Mouse (Mus musculus): ENCODE results near the gene Lrrc26. TPM values are rescaled to one million over a fixed set of nuclear protein-coding genes. Genes with fewer than 3 reads are reported as not detected.

Gene Lrrc26
- polyA plus RNA-seq, 1 experiment, result 2.7 TPM

GRCm38 (mm10) chr2:25278928-25279882 is 10.5 kb upstream of the Lrrc26 start:
- peak; percentile 87 for DNase-seq
- 62% methylated on average over 13 of the region's 13 CpGs for WGBS
- no peaks in the 10 kb centered on the region for H3K4me1 ChIP-seq (ENCODE audit: control insufficient read depth, insufficient read depth, low read length)
- TF ChIP-seq POLR2A (IDR thresholded peaks at IDR 0.05; ENCODE audit: low read depth, low read length), result no peak
- peak; percentile 84 for TF ChIP-seq CTCF (conservative IDR thresholded peaks at IDR 0.05; ENCODE audit: insufficient read depth, insufficient read length, low read depth, low read length)
- H3K27ac ChIP-seq (ENCODE audit: insufficient read depth, low read depth, low read length), result no peak overlapping the region
- no peak overlapping the region for H3K4me3 ChIP-seq (ENCODE audit: insufficient read depth, low read depth, low read length)
- H3K36me3 ChIP-seq (ENCODE audit: control insufficient read depth, insufficient read depth, low read length), result peaks cover 3% of the 10 kb centered on the region
- no peaks in the 10 kb centered on the region for H3K27me3 ChIP-seq (replicated peaks; ENCODE audit: control insufficient read depth, insufficient read depth, low read length)

- WGBS, result 76% methylated on average over 2 of the region's 2 CpGs
- Histone ChIP-seq H3K4me1 (ENCODE audit: control insufficient read depth, insufficient read depth, low read length) (peaks cover 8% of the 10 kb centered on the region), H3K27ac (ENCODE audit: insufficient read depth, low read depth, low read length) (no peak overlapping the region), H3K36me3 (ENCODE audit: control insufficient read depth, insufficient read depth, low read length) (no peaks in the 10 kb centered on the region; the same call in 1 of the 2 replicates), H3K4me3 (ENCODE audit: insufficient read depth, low read depth, low read length) (no peak overlapping the region), H3K27me3 (replicated peaks; ENCODE audit: control insufficient read depth, insufficient read depth, low read length) (no peaks in the 10 kb centered on the region)
- TF ChIP-seq POLR2A (IDR thresholded peaks at IDR 0.05; ENCODE audit: low read depth, low read length), result no peak
- no peak for TF ChIP-seq CTCF (conservative IDR thresholded peaks at IDR 0.05; ENCODE audit: insufficient read depth, insufficient read length, low read depth, low read length)
- peak; percentile 27 for DNase-seq
Measured at GRCm38 (mm10) chr2:25285551-25285950, 4.2 kb upstream of the Lrrc26 start.

- H3K27me3 ChIP-seq (replicated peaks; ENCODE audit: control insufficient read depth, insufficient read depth, low read length), result no peaks in the 10 kb centered on the region
- TF ChIP-seq POLR2A (IDR thresholded peaks at IDR 0.05; ENCODE audit: low read depth, low read length) (no peak), CTCF (conservative IDR thresholded peaks at IDR 0.05; ENCODE audit: insufficient read depth, insufficient read length, low read depth, low read length) (no peak)
- DNase-seq, result no peak
- H3K36me3 ChIP-seq (ENCODE audit: control insufficient read depth, insufficient read depth, low read length), result no peaks in the 10 kb centered on the region; the same call in 1 of the 2 replicates
- H3K4me1 ChIP-seq (ENCODE audit: control insufficient read depth, insufficient read depth, low read length), result peaks cover 8% of the 10 kb centered on the region
- peak overlapping the region; percentile 69 for H3K27ac ChIP-seq (ENCODE audit: insufficient read depth, low read depth, low read length)
- no peak overlapping the region for H3K4me3 ChIP-seq (ENCODE audit: insufficient read depth, low read depth, low read length)
- WGBS, result 74% methylated on average over 1 of the region's 1 CpGs
Measured at GRCm38 (mm10) chr2:25286314-25286713, 3.4 kb upstream of the Lrrc26 start.

GRCm38 (mm10) chr2:25286837-25287636 is 2.7 kb upstream of the Lrrc26 start:
- H3K36me3 ChIP-seq (ENCODE audit: control insufficient read depth, insufficient read depth, low read length), result no peaks in the 10 kb centered on the region; the same call in 1 of the 2 replicates
- H3K27ac ChIP-seq (ENCODE audit: insufficient read depth, low read depth, low read length), result peak overlapping the region; percentile 69
- H3K4me1 ChIP-seq (ENCODE audit: control insufficient read depth, insufficient read depth, low read length), result peaks cover 8% of the 10 kb centered on the region
- no peak overlapping the region for H3K4me3 ChIP-seq (ENCODE audit: insufficient read depth, low read depth, low read length)
- DNase-seq, result peak; percentile 60
- H3K27me3 ChIP-seq (replicated peaks; ENCODE audit: control insufficient read depth, insufficient read depth, low read length), result no peaks in the 10 kb centered on the region; the same call in 1 of the 2 replicates
- no peak for TF ChIP-seq POLR2A (IDR thresholded peaks at IDR 0.05; ENCODE audit: low read depth, low read length)
- no peak for TF ChIP-seq CTCF (conservative IDR thresholded peaks at IDR 0.05; ENCODE audit: insufficient read depth, insufficient read length, low read depth, low read length)
- 27% methylated on average over 7 of the region's 7 CpGs for WGBS

GRCm38 (mm10) chr2:25287927-25288649 is 1.6 kb upstream of the Lrrc26 start, which contains the start of gene Tmem210:
Gene Tmem210 (plus strand): TSS chr2:25288145.
- no peak for DNase-seq
- Histone ChIP-seq H3K4me3 (ENCODE audit: insufficient read depth, low read depth, low read length) (no peak within 1 kb of the TSS), H3K36me3 (ENCODE audit: control insufficient read depth, insufficient read depth, low read length) (no peaks in the 10 kb centered on the region; the same call in 1 of the 2 replicates), H3K4me1 (ENCODE audit: control insufficient read depth, insufficient read depth, low read length) (peaks cover 8% of the 10 kb centered on the region), H3K27me3 (replicated peaks; ENCODE audit: control insufficient read depth, insufficient read depth, low read length) (no peaks in the 10 kb centered on the region; the same call in 1 of the 2 replicates), H3K27ac (ENCODE audit: insufficient read depth, low read depth, low read length) (peak within 1 kb of the TSS; percentile 63)
- WGBS, result 88% methylated on average over 6 of the region's 6 CpGs
- TF ChIP-seq POLR2A (IDR thresholded peaks at IDR 0.05; ENCODE audit: low read depth, low read length), result no peak
- no peak for TF ChIP-seq CTCF (conservative IDR thresholded peaks at IDR 0.05; ENCODE audit: insufficient read depth, insufficient read length, low read depth, low read length)

- Histone ChIP-seq H3K36me3 (ENCODE audit: control insufficient read depth, insufficient read depth, low read length) (no peaks in the 10 kb centered on the region), H3K4me1 (ENCODE audit: control insufficient read depth, insufficient read depth, low read length) (peaks cover 8% of the 10 kb centered on the region), H3K4me3 (ENCODE audit: insufficient read depth, low read depth, low read length) (no peak overlapping the region), H3K27ac (ENCODE audit: insufficient read depth, low read depth, low read length) (no peak overlapping the region), H3K27me3 (replicated peaks; ENCODE audit: control insufficient read depth, insufficient read depth, low read length) (no peaks in the 10 kb centered on the region; the same call in 1 of the 2 replicates)
- 91% methylated on average over 7 of the region's 7 CpGs for WGBS
- no peak for DNase-seq
- TF ChIP-seq CTCF (conservative IDR thresholded peaks at IDR 0.05; ENCODE audit: insufficient read depth, insufficient read length, low read depth, low read length) (no peak), POLR2A (IDR thresholded peaks at IDR 0.05; ENCODE audit: low read depth, low read length) (no peak)
Measured at GRCm38 (mm10) chr2:25288734-25289345, 875 bp upstream of the Lrrc26 start.

All from kidney, adult 2 months (tissue).